Mouse (Mus musculus) intestine, embryonic 16.5 days (tissue): ENCODE results near the gene L1cam. TPM values are rescaled to one million over a fixed set of nuclear protein-coding genes. Genes with fewer than 3 reads are reported as not detected.

Experiments used
- ATAC-seq: fragments of 200-750 bp; cut with Nextera tagmentation; 2 replicates; pipeline ENCODE4 v1.8.0; 2017; ENCODE audit warnings: moderate TSS enrichment, moderate library complexity
- H3K27ac ChIP-seq: fragments of 300-500 bp; sonication (generic); 2 replicates; pipeline ENCODE4 v1.5.1; 2014; ENCODE audit warnings: mild to moderate bottlenecking, low read length
- H3K27me3 ChIP-seq: fragments of 300-500 bp; sonication (generic); replicated peaks from 2 replicates; pipeline ENCODE4 v1.6.1; 2014; ENCODE audit warnings: low read length, control low read depth, mixed read lengths; ENCODE audit not compliant: control insufficient read depth, insufficient read depth
- H3K36me3 ChIP-seq: fragments of 300-500 bp; sonication (generic); 2 replicates; pipeline ENCODE4 v1.6.1; 2014; ENCODE audit warnings: low read length, control low read depth; ENCODE audit not compliant: control insufficient read depth, insufficient read depth
- H3K4me1 ChIP-seq: fragments of 300-500 bp; sonication (generic); 2 replicates; pipeline ENCODE4 v1.6.1; 2014; ENCODE audit warnings: low read length, control low read depth, mixed read lengths; ENCODE audit not compliant: control insufficient read depth, insufficient read depth
- H3K4me2 ChIP-seq: fragments of 300-500 bp; sonication (generic); 2 replicates; pipeline ENCODE4 v1.6.1; 2014; ENCODE audit warnings: low read depth, low read length, control low read depth
- H3K4me3 ChIP-seq: fragments of 300-500 bp; sonication (generic); 2 replicates; pipeline ENCODE4 v1.5.1; 2014; ENCODE audit warnings: mild to moderate bottlenecking, low read length
- H3K9ac ChIP-seq: fragments of 300-500 bp; sonication (generic); 2 replicates; pipeline ENCODE4 v1.6.1; 2014; ENCODE audit warnings: low read depth, low read length
- H3K9me3 ChIP-seq: fragments of 300-500 bp; sonication (generic); 2 replicates; pipeline ENCODE4 v1.6.1; 2016; ENCODE audit warnings: low read length, control low read depth; ENCODE audit not compliant: control insufficient read depth
- WGBS: fragments of 180-500 bp; shearing (Covaris S2); extraction: QIAGEN DNeasy Blood & Tissue Kit; methylation state at CpG from one replicate; pipeline ENCODE4 v1.1.7; 2014; 5-methylcytosine and 5-hydroxymethylcytosine counted together
- polyA plus RNA-seq: library from polyadenylated mRNA; unstranded; fragments of >200 nt; fragmentation: Nextera tagmentation; extraction: Ambion mirVana; gene quantifications from 2 replicates; pipeline ENCODE4 v1.2.1, GENCODE M21; 2015

Gene L1cam
- polyA plus RNA-seq, 1 experiment from 2014 or later = 6.9 TPM

- WGBS = 17% methylated on average over 14 of the region's 14 CpGs
- Histone ChIP-seq H3K4me3 (peak overlapping the region; percentile 29), H3K9me3 (no peaks in the 10 kb centered on the region), H3K27ac (no peak overlapping the region), H3K4me1 (no peaks in the 10 kb centered on the region), H3K9ac (peak overlapping the region; percentile 56; the same call in 1 of the 2 replicates), H3K27me3 (no peaks in the 10 kb centered on the region), H3K4me2 (peak overlapping the region; percentile 48), H3K36me3 (no peaks in the 10 kb centered on the region)
- no peak; the same call in 1 of the 2 replicates for ATAC-seq
Measured at GRCm38 (mm10) chrX:73815072-73815471, 80.8 kb downstream of the L1cam start.

GRCm38 (mm10) chrX:73805814-73806213 lies 90.1 kb downstream of the L1cam start:
- Histone ChIP-seq H3K9me3 (no peaks in the 10 kb centered on the region), H3K4me3 (no peak overlapping the region), H3K27ac (no peak overlapping the region), H3K36me3 (no peaks in the 10 kb centered on the region), H3K4me2 (no peak overlapping the region), H3K9ac (no peak overlapping the region), H3K4me1 (no peaks in the 10 kb centered on the region), H3K27me3 (no peaks in the 10 kb centered on the region)
- no peak for ATAC-seq
- 65% methylated on average over 1 of the region's 1 CpGs for WGBS

Other genes starting within 250 kb of the L1cam start
- gene Pnck, start 236.0 kb downstream of the L1cam start, polyA plus RNA-seq = 9.8 and 11.4 TPM in 2 replicates
- 7.4 and 9.2 TPM in 2 replicates for gene Slc6a8, start 223.0 kb downstream of the L1cam start, polyA plus RNA-seq
- 325 and 331 TPM in 2 replicates for gene Bcap31, start 179.9 kb downstream of the L1cam start, polyA plus RNA-seq
- gene Abcd1, start 179.5 kb downstream of the L1cam start, polyA plus RNA-seq = 25.6 and 31.0 TPM in 2 replicates
- gene Plxnb3, start 139.0 kb downstream of the L1cam start, polyA plus RNA-seq = 0.33 and 0.46 TPM in 2 replicates
- gene Srpk3, start 121.7 kb downstream of the L1cam start, polyA plus RNA-seq = 0.99 and 1.9 TPM in 2 replicates
- gene Idh3g, start 109.2 kb downstream of the L1cam start, polyA plus RNA-seq = 267 and 269 TPM in 2 replicates
- gene Ssr4, start 109.1 kb downstream of the L1cam start, polyA plus RNA-seq = 269 TPM in 2 replicates
- gene Pdzd4, start 71.1 kb downstream of the L1cam start, polyA plus RNA-seq = 0.39 and 0.53 TPM in 2 replicates
- gene Avpr2, start 4.0 kb downstream of the L1cam start, polyA plus RNA-seq = 0.06 and 0.17 TPM in 2 replicates
- 5.7 and 6.8 TPM in 2 replicates for gene Arhgap4, start 25.8 kb upstream of the L1cam start, polyA plus RNA-seq
- 170 and 184 TPM in 2 replicates for gene Naa10, start 25.8 kb upstream of the L1cam start, polyA plus RNA-seq
- gene Renbp, start 34.7 kb upstream of the L1cam start, polyA plus RNA-seq = 351 and 523 TPM in 2 replicates
- gene Hcfc1, start 70.3 kb upstream of the L1cam start, polyA plus RNA-seq = 33.8 and 34.2 TPM in 2 replicates
- gene Irak1, start 127.8 kb upstream of the L1cam start, polyA plus RNA-seq = 50.4 and 51.7 TPM in 2 replicates
- not detected in 2 replicates for gene Opn1mw, start 231.4 kb upstream of the L1cam start, polyA plus RNA-seq
- gene Mecp2, start 239.3 kb upstream of the L1cam start, polyA plus RNA-seq = 10.0 and 10.1 TPM in 2 replicates